Mouse (Mus musculus) bone marrow, adult 2 months (tissue): ENCODE data around the gene Cp.

Source experiments
- CTCF ChIP-seq: fragments of 200-500 bp; IDR thresholded peaks from 2 replicates; pipeline ENCODE4 v1.5.1; 2011; ENCODE audit warnings: low read length, control low read depth; ENCODE audit not compliant: control insufficient read depth, insufficient read depth
- POLR2A ChIP-seq: fragments of 200-500 bp; IDR thresholded peaks from 2 replicates; pipeline ENCODE4 v1.6.1; 2011; ENCODE audit warnings: low read depth, mild to moderate bottlenecking, control low read depth, low read length, borderline replicate concordance; ENCODE audit not compliant: control insufficient read depth

DNA sequence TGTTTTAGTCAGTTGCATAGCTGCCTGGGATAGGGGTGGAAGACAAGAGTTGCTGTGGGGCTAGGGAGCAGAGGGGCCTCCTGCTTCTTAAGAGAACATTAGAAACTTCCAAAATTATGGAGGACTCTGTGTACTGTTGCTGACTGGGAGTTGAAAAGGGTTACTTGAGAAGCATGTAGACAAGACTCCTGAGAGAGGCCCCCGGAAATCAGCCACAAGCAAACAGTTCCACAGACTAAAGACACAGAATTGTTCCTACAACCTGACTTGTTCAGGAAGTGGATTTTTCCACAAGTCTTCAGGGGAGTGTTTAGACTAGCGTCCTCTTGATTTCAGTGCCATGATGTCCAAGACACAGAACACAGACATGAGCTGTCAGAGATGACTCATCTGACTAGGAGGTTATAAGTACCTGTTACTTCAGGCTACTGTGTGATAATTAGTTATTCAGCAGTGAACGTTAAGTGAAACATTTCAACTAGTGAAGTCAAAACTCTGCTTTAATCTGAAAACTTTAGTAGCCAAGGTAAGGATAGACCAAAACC is 3.8 kb downstream of the Cp start:
- TF ChIP-seq CTCF (no peak), POLR2A (no peak)
